Mouse (Mus musculus): Measurements from ENCODE around the gene Snrpc. TPM values are rescaled to one million over a fixed set of nuclear protein-coding genes. Genes with fewer than 3 reads are reported as not detected.

Snrpc gene
- total RNA-seq, 4 experiments from 2014 or later, result 52.1 to 64.3 (median 59.5) TPM

DNA sequence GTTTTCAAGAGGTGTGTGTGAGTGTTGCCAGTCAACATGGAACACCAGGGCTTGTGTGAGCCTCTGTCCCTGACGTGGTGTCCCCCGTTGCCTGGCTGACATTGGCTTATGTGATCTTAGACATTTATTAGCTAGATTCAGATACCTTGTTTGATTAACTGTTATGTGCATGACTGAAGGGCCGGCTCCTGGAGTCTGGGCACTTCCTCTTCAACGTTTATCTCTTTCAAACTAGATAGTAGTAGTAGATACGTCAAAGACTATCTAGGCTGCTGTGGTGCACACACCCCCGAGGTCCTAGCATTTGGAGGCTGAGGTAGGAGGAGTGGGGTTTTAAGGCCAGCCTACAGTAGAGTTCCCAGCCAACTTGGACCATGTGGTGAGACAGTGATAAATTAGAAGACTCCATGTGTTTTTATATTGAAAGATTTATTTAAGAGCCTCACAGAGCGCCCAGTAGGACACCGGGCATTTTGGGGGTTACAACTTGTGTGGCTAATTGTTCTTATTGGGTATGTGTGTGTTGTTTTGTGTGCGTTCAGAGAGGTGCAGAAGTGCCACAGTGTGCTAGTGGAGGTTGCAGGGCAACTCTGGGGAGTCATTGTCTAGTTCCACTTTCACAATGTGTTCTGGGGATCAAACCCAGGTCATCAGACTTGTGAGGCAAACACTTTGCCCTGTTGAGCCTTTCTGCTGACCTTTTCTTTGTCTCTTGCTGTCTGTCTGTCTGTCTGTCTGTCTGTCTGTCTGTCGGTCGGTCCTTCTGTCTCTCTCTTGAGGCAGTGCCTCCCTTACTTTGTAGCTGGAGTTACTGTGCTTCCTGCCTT, 19.9 kb downstream of the Snrpc start:
- DNase-seq (ENCODE audit: low spot score in 2 of 2), result no peak

DNA sequence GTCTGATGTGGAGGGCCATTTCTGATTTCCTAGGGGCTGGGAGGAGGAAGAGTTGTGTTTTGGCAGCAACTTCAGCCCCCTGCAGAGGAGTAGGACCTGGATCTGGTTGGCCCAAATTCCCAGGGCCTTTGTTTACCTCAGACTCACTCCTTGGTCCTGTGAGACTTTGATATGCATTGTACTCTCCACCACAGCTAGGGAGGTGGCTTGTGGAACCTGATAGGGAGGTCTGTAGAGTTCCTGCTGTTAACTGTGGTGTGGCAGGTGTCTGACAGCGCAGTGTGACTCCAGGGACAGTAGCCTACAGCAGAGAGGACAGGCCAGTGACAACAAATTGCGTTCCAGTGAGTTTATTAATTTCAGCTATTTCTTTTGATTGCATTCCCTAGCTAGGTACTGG, 21.2 kb downstream of the Snrpc start:
- no peak for DNase-seq (ENCODE audit: low spot score in 2 of 2)

DNA sequence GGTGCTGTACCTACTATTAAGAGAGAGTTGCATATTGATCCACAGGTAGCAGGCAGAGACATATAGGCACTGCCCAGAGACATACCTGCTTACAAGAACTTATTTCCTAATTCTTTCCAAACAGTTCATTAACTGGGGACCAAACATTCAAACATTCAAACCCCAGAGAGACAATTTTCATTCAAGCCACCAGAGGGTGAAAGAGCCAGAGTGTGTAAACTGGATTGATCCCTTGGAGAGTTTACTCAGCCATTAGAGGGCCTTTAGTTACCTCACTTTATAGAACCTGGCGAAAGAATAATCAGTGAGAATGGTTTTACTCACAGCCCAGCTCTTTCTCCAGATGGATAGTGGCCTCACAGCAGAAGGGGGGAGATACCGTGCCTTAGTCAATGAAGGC, 27.5 kb downstream of the Snrpc start:
- DNase-seq (ENCODE audit: low spot score in 2 of 2), result no peak

DNA sequence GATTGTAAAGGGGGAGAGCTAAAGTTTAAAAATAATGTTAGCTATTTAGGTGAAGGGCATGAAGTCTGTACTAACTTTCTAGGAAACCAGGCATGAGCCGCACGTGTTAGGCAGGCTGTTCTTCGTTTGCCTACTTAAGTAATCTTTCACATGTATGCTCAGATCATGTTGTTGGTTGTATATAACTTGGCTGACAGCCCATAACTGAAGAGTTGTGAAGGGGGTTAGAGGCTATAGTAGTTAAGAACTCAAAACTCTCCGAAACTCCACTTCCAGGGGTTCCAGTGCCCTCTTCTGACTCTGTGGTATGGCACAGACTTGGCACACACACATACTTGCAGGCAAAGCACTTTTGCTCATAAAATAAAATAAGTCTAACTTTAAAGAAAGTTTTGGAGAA, 28.8 kb downstream of the Snrpc start:
- no peak for DNase-seq (ENCODE audit: low spot score in 2 of 2)

DNA sequence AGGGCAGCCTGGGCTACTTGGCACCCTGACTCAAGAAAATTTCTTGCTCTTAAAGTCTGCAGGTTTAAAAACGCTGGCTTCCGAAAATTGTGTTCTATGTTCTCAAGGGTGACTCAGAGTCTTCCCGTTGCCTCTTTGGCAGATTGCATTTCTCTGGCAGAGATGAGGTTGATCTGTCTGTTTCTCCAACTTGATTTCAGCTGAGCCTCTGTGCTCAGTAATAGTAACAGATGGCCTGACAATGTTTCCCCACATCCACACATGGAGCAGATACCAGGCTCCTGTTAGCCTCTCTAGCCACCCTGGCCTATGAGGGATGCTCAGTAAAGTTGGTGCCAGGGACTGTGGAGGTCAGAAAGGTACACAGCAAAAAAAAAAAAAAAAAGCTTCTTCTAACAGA, 33.9 kb downstream of the Snrpc start:
- no peak for DNase-seq (ENCODE audit: low spot score in 2 of 2)

DNA sequence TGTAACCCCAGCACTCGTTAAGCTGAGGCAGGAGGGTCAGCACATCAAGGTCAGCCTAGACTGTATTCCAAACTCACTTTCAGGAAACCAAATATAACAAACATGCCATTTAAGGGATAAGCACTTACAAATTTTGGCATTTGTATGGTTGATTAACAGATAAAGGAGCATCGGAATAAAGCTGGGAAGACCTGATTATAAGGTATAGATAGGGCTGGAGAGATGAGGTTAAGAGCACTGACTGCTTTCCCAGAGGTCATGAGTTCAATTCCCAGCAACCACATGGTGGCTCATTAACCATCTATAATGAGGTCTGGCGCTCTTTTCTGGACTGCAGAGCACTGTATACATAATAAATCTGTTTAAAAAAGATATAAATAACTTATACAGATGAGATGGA, 35.6 kb downstream of the Snrpc start:
- DNase-seq (ENCODE audit: low spot score in 2 of 2), result no peak

DNA sequence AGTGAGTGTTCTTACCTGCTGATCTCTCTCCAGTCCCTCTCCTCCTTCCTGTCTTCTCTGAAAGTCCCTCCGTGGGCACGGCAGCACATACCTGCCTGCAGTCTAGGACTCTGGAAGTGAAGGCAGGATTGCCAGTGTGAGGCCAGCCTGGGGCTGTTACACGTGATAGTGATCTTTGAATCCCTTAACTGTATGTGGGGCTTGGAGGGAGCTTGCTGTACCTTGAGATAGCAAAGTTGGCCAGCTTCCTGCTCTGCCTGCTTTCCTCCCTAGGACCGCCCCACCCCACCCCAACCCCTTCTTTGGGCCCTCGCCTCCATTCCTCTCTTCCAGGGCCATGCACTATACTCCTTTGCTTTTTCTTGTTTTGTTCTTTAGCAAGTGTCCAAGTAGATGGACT, 36.6 kb downstream of the Snrpc start:
- DNase-seq (ENCODE audit: low spot score in 2 of 2), result no peak

DNA sequence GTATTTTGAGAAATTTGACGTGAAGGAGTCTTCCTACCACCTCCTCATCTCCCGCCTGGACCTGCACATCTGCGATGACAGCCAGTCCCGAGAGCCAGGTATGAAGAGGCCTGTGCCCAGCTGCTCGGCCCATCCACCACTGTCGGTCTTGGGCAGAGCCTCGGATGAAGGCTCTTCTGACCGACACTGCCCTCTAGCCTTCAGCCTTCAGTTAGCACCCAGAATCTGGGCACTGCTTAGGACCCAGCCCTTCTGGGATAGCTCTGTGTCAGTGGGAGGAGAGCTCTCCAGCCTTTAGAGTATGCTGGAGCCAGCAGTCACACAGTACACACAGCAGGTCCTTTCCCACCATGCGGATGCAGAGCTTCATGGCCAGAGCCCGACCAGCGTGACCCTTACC, 43.6 kb downstream of the Snrpc start:
- no peak for DNase-seq (ENCODE audit: low spot score in 2 of 2)

DNA sequence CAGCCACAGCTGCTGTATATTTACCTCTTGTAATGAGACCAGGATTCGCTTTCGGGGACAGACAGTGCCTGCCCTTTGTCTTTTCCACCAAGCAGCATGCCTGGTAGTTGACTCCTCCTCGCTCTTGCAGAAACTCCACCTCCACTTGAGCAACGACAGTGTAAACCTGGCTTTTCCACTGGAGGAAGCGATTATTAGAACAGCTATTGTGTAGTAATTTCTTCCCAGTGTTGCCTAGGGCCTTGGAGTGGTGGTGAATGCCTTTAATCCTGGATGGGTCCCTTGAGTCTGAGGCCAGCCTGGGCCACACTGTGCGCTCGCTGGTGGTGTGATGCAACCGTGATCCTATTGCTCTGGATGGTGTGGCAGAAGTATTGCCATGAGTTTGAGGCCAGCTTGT, 45.2 kb downstream of the Snrpc start:
- no peak for DNase-seq (ENCODE audit: low spot score in 2 of 2)

DNA sequence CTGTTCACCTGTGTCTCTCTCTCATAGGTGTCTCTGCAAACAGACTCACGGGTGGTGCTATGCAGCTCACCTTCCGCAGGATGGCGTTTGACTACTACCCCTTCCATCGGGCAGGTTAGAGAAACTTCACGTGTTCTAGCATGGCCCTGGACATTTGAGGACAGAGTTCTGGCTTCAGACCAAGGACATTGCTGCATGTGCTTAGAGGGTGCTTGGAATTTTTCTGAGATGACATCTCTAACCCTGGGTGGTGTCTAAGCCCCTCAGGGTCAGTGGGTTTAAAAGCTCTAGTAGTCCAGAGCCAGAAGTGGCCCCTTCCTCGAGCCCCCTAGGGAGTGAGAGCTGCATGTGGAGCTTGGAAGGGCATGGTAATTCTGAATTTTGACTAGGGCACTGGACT, 46.0 kb downstream of the Snrpc start:
- DNase-seq (ENCODE audit: low spot score in 2 of 2), result no peak

DNA sequence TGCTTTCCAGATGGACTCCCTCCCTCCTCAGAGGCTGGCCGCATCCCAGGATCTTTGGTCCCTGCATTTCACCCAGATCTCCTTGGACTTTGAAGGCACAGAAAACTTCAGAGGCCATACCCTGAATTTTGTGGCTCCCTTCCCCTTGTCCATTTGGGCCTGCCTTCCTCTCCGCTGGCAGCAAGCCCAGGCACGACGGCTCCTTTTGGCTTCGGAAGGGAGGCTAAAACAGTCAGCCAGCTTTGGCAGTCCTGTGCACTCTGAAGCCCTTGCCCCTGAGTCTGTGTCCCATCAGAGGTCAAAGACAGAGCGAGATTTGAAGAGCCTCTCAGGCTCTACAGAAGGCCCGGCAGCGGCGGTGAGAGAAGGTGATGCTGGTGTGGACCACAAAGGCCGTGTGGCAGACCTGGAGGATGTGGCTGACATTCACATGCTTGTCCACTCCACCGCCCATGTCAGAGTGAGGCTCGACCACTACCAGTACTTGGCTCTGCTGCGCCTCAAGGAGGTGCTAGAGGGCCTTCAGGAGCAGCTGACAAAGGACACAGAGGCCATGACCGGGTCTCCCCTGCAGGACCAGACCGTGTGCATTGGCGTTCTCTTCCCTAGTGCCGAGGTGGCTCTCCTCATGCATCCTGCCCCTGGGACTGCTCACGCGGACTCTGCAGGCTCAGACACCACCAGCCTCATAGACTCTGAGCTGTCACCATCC, 48.7 kb downstream of the Snrpc start:
- no peak for DNase-seq (ENCODE audit: low spot score in 2 of 2)

Other genes with a start within 250 kb of the Snrpc start
- gene Nudt3, start 214.7 kb upstream of the Snrpc start, total RNA-seq (2022), result 100 to 1,000 TPM; 260 to 347 (median 290) TPM
- 1 to 10 TPM in 2 of 4 experiments, not detected in 2; 1.5 to 2.2 TPM for gene RPS10-NUDT3, start 202.9 kb upstream of the Snrpc start, total RNA-seq (2022)
- gene Rps10, start 201.5 kb upstream of the Snrpc start, total RNA-seq (2022), result 100 to 1,000 TPM; 332 to 455 (median 370) TPM
- under 1 TPM in 2 of 4 experiments, not detected in 2; 0.15 to 0.51 TPM for gene Pacsin1, start 182.6 kb upstream of the Snrpc start, total RNA-seq (2022)
- not detected for gene Spdef, start 109.2 kb upstream of the Snrpc start, total RNA-seq (2022)
- 100 to 1,000 TPM; 224 to 253 (median 227) TPM for gene D17Wsu92e, start 17.5 kb upstream of the Snrpc start, total RNA-seq (2022)
- 10 to 100 TPM; 21.0 to 30.9 (median 28.8) TPM for gene Uhrf1bp1, start 18.3 kb downstream of the Snrpc start, total RNA-seq (2022)
- 1 to 10 TPM; 6.3 to 9.2 (median 7.9) TPM for gene Anks1, start 71.2 kb downstream of the Snrpc start, total RNA-seq (2022)
- gene Taf11, start 71.7 kb downstream of the Snrpc start, total RNA-seq (2022), result 10 to 100 TPM; 15.9 to 18.8 (median 17.0) TPM
- gene Tcp11, start 242.5 kb downstream of the Snrpc start, total RNA-seq (2022), result not detected